Mouse (Mus musculus) MN1 (cell line): ENCODE results near the gene Cldn3.
A peak's percentile ranks its signal among the peaks of the same experiment; 100 is the strongest.

ENCODE experiments used
- DNase-seq: peaks from one replicate; pipeline ENCODE4 v3.0.0-alpha.2; 2016; ENCODE audit warnings: low spot score

The Cldn3 gene

GRCm38 (mm10) chr5:135007802-135008571, 22.0 kb downstream of the Cldn3 start:
- DNase-seq = no peak

- DNase-seq = peak; percentile 100
Measured at GRCm38 (mm10) chr5:135008671-135009589, 22.9 kb downstream of the Cldn3 start, which contains the start of gene Abhd11. TSS of gene Abhd11 (plus strand) at chr5:135009152.

- DNase-seq = peak; percentile 88
Measured at GRCm38 (mm10) chr5:135009590-135010319, 23.7 kb downstream of the Cldn3 start.

GRCm38 (mm10) chr5:135010320-135010709, 24.3 kb downstream of the Cldn3 start:
- no peak for DNase-seq

- no peak for DNase-seq
Measured at GRCm38 (mm10) chr5:135010841-135011743, 25.1 kb downstream of the Cldn3 start.

GRCm38 (mm10) chr5:135011809-135012613, 26.0 kb downstream of the Cldn3 start:
- DNase-seq = no peak

GRCm38 (mm10) chr5:135012671-135013441, 26.8 kb downstream of the Cldn3 start:
- peak; percentile 84 for DNase-seq

- peak; percentile 87 for DNase-seq
Measured at GRCm38 (mm10) chr5:135015497-135015896, 29.5 kb downstream of the Cldn3 start.

- no peak for DNase-seq
Measured at GRCm38 (mm10) chr5:135016224-135016759, 30.3 kb downstream of the Cldn3 start.

GRCm38 (mm10) chr5:135021814-135022213, 35.8 kb downstream of the Cldn3 start:
- DNase-seq = peak; percentile 93

- DNase-seq = peak; percentile 92
Measured at GRCm38 (mm10) chr5:135023344-135024173, 37.5 kb downstream of the Cldn3 start, which contains the start of gene Stx1a. TSS of gene Stx1a (plus strand) at chr5:135023482.

- DNase-seq = no peak
Measured at GRCm38 (mm10) chr5:135024665-135025224, 38.7 kb downstream of the Cldn3 start.

- DNase-seq = no peak
Measured at GRCm38 (mm10) chr5:135025899-135026298, 39.9 kb downstream of the Cldn3 start.

- DNase-seq = peak; percentile 72
Measured at GRCm38 (mm10) chr5:135029007-135029854, 43.2 kb downstream of the Cldn3 start.

GRCm38 (mm10) chr5:135032581-135032980, 46.6 kb downstream of the Cldn3 start:
- no peak for DNase-seq

GRCm38 (mm10) chr5:135034593-135034992, 48.6 kb downstream of the Cldn3 start:
- no peak for DNase-seq
